Comparison of ENCODE assay signal across 8 mouse cellular contexts in genomic region chr8:124663874-124664230, GRCm38 (mm10). TPM values are rescaled to one million over a fixed set of nuclear protein-coding genes. Genes with fewer than 3 reads are reported as not detected.
A peak's percentile ranks its signal among the peaks of the same experiment; 100 is the strongest.
DNase-seq lines count a peak whose midpoint lies in the region; ATAC-seq and TF ChIP-seq lines count a peak whose summit lies in the region.

No protein-coding gene starts in this region.

- H3K4me2 ChIP-seq in embryonic facial prominence, embryonic 14.5 days (ENCODE audit: low read depth, low read length), result peak overlapping the region; percentile 69
- peak overlapping the region; percentile 77 for H3K4me2 ChIP-seq in intestine, embryonic 16.5 days (ENCODE audit: low read depth, low read length)
- H3K4me2 ChIP-seq in neural tube, embryonic 13.5 days, result peak overlapping the region; percentile 88

- peaks cover 34% of the 10 kb centered on the region for H3K4me1 ChIP-seq in embryonic facial prominence, embryonic 14.5 days (ENCODE audit: control insufficient read depth, insufficient read depth, low read length)
- peaks cover 27% of the 10 kb centered on the region for H3K4me1 ChIP-seq in intestine, embryonic 16.5 days (ENCODE audit: control insufficient read depth, insufficient read depth, low read length)
- peaks cover 42% of the 10 kb centered on the region for H3K4me1 ChIP-seq in neural tube, embryonic 13.5 days (replicated peaks)

- peak overlapping the region; percentile 10 for H3K27ac ChIP-seq in left cerebral cortex, adult 2 months
- H3K27ac ChIP-seq in embryonic facial prominence, embryonic 14.5 days (replicated peaks; ENCODE audit: low read depth, low read length), result peak overlapping the region; percentile 94
- peak overlapping the region; percentile 92 for H3K27ac ChIP-seq in intestine, embryonic 16.5 days (ENCODE audit: low read length)
- H3K27ac ChIP-seq in neural tube, embryonic 13.5 days (replicated peaks), result peak overlapping the region; percentile 91

- WGBS in embryonic facial prominence, embryonic 14.5 days, result 49% methylated on average over 4 of the region's 4 CpGs
- WGBS in intestine, embryonic 16.5 days, result 41% methylated on average over 4 of the region's 4 CpGs
- 44% methylated on average over 4 of the region's 4 CpGs for WGBS in neural tube, embryonic 13.5 days

- no peaks in the 10 kb centered on the region for H3K27me3 ChIP-seq in embryonic facial prominence, embryonic 14.5 days (replicated peaks; ENCODE audit: control insufficient read depth, insufficient read depth, low read length)
- H3K27me3 ChIP-seq in intestine, embryonic 16.5 days (replicated peaks; ENCODE audit: control insufficient read depth, insufficient read depth, low read length), result no peaks in the 10 kb centered on the region
- no peaks in the 10 kb centered on the region for H3K27me3 ChIP-seq in neural tube, embryonic 13.5 days

- no peaks in the 10 kb centered on the region for H3K36me3 ChIP-seq in embryonic facial prominence, embryonic 14.5 days (ENCODE audit: control insufficient read depth, insufficient read depth, low read length)
- no peaks in the 10 kb centered on the region for H3K36me3 ChIP-seq in intestine, embryonic 16.5 days (ENCODE audit: control insufficient read depth, insufficient read depth, low read length)
- H3K36me3 ChIP-seq in neural tube, embryonic 13.5 days, result no peaks in the 10 kb centered on the region

- TF ChIP-seq CTCF in left cerebral cortex, adult 2 months (IDR thresholded peaks at IDR 0.05), result no peak

- no peak for DNase-seq in left cerebral cortex, adult 2 months (ENCODE audit: extremely low spot score in 1 of 2, low spot score in 2 of 2)
- no peak for DNase-seq in left cerebral cortex, postnatal 25 days (ENCODE audit: low spot score in 2 of 2)
- no peak for DNase-seq in embryonic facial prominence, embryonic 14.5 days (ENCODE audit: low spot score)
- DNase-seq in frontal cortex, adult 2 months (ENCODE audit: extremely low spot score in 1 of 2, low spot score in 1 of 2), result no peak
- DNase-seq in thymus, postnatal 0 days (ENCODE audit: low spot score), result no peak
- DNase-seq in layer of hippocampus, postnatal 36 days, result no peak

- peak overlapping the region; percentile 95 for H3K9ac ChIP-seq in embryonic facial prominence, embryonic 14.5 days (ENCODE audit: low read depth, low read length)
- peak overlapping the region; percentile 90 for H3K9ac ChIP-seq in intestine, embryonic 16.5 days (ENCODE audit: low read depth, low read length)
- H3K9ac ChIP-seq in neural tube, embryonic 13.5 days, result peak overlapping the region; percentile 95

- no peak overlapping the region; the same call in 1 of the 2 replicates for H3K4me3 ChIP-seq in left cerebral cortex, adult 2 months
- peak overlapping the region; percentile 89 for H3K4me3 ChIP-seq in embryonic facial prominence, embryonic 14.5 days (ENCODE audit: low read depth, low read length)
- H3K4me3 ChIP-seq in intestine, embryonic 16.5 days (ENCODE audit: low read length), result peak overlapping the region; percentile 97
- H3K4me3 ChIP-seq in neural tube, embryonic 13.5 days, result peak overlapping the region; percentile 89

- no peak for ATAC-seq in embryonic facial prominence, embryonic 14.5 days (ENCODE audit: low read depth)
- ATAC-seq in intestine, embryonic 16.5 days, result no peak
- peak; percentile 30; the same call in 1 of the 2 replicates for ATAC-seq in neural tube, embryonic 13.5 days (ENCODE audit: low read depth)

- no peaks in the 10 kb centered on the region for H3K9me3 ChIP-seq in embryonic facial prominence, embryonic 14.5 days (ENCODE audit: control insufficient read depth, low read length)
- H3K9me3 ChIP-seq in intestine, embryonic 16.5 days (ENCODE audit: control insufficient read depth, low read length), result no peaks in the 10 kb centered on the region
- H3K9me3 ChIP-seq in neural tube, embryonic 13.5 days, result no peaks in the 10 kb centered on the region

- intact Hi-C loops in left cerebral cortex, adult 2 months (cut with DNase I), result loop anchor here (1.0 kb wide), 1 partner anchor 47 kb away; no protein-coding TSS in a partner anchor
- intact Hi-C loops in left cerebral cortex, postnatal 25 days (cut with DNase I), result loop anchor here (2.0 to 5.0 kb wide), 3 partner anchors 31 to 277 kb away; no protein-coding TSS in a partner anchor

RNA-seq across cellular contexts. Expression of gene 2310022B05Rik, which starts 0.7 kb away (rescaled TPM):
- 10 to 100 TPM; 56.2 to 59.4 TPM for total RNA-seq in left cerebral cortex, adult 2 months (2021)
- 10 to 100 TPM; 50.5 to 55.8 TPM for total RNA-seq in left cerebral cortex, postnatal 25 days (2021)
- 45.5 and 46.4 TPM in 2 replicates for polyA plus RNA-seq in embryonic facial prominence, embryonic 14.5 days (2014; fragmentation: Nextera tagmentation; extraction: Ambion mirVana)
- polyA plus RNA-seq in intestine, embryonic 16.5 days (2015; fragmentation: Nextera tagmentation; extraction: Ambion mirVana), result 17.0 and 20.8 TPM in 2 replicates
- polyA plus RNA-seq in neural tube, embryonic 13.5 days (2015; fragmentation: Nextera tagmentation; extraction: Ambion mirVana), result 20.8 and 21.3 TPM in 2 replicates
- polyA plus RNA-seq in frontal cortex, adult 2 months (2012; rRNA removed), result 61.8 and 62.4 TPM in 2 replicates
- 6.7 and 6.9 TPM in 2 replicates for polyA plus RNA-seq in thymus, postnatal 0 days (2015; fragmentation: Nextera tagmentation; extraction: Ambion mirVana)
- total RNA-seq in layer of hippocampus, postnatal 36 days (2021), result 10 to 100 TPM; 71.9 to 76.2 TPM

RNA-seq across cellular contexts. Expression of gene Ttc13, which starts 57.9 kb away (rescaled TPM):
- 10 to 100 TPM; 41.4 to 42.6 TPM for total RNA-seq in left cerebral cortex, adult 2 months (2021)
- 10 to 100 TPM; 39.1 to 46.4 TPM for total RNA-seq in left cerebral cortex, postnatal 25 days (2021)
- 47.9 and 49.4 TPM in 2 replicates for polyA plus RNA-seq in embryonic facial prominence, embryonic 14.5 days (2014; fragmentation: Nextera tagmentation; extraction: Ambion mirVana)
- 34.7 and 35.0 TPM in 2 replicates for polyA plus RNA-seq in intestine, embryonic 16.5 days (2015; fragmentation: Nextera tagmentation; extraction: Ambion mirVana)
- polyA plus RNA-seq in neural tube, embryonic 13.5 days (2015; fragmentation: Nextera tagmentation; extraction: Ambion mirVana), result 60.4 and 62.6 TPM in 2 replicates
- 40.7 and 44.3 TPM in 2 replicates for polyA plus RNA-seq in frontal cortex, adult 2 months (2012; rRNA removed)
- 50.8 and 54.3 TPM in 2 replicates for polyA plus RNA-seq in thymus, postnatal 0 days (2015; fragmentation: Nextera tagmentation; extraction: Ambion mirVana)
- total RNA-seq in layer of hippocampus, postnatal 36 days (2021), result 10 to 100 TPM; 45.4 to 53.5 TPM

RNA-seq across cellular contexts. Expression of gene Arv1, which starts 58.1 kb away (rescaled TPM):
- total RNA-seq in left cerebral cortex, adult 2 months (2021), result 10 to 100 TPM; 13.0 to 13.9 TPM
- total RNA-seq in left cerebral cortex, postnatal 25 days (2021), result 10 to 100 TPM; 11.1 to 11.4 TPM
- polyA plus RNA-seq in embryonic facial prominence, embryonic 14.5 days (2014; fragmentation: Nextera tagmentation; extraction: Ambion mirVana), result 16.1 and 20.0 TPM in 2 replicates
- 15.2 and 17.1 TPM in 2 replicates for polyA plus RNA-seq in intestine, embryonic 16.5 days (2015; fragmentation: Nextera tagmentation; extraction: Ambion mirVana)
- polyA plus RNA-seq in neural tube, embryonic 13.5 days (2015; fragmentation: Nextera tagmentation; extraction: Ambion mirVana), result 28.4 and 31.4 TPM in 2 replicates
- polyA plus RNA-seq in frontal cortex, adult 2 months (2012; rRNA removed), result 20.9 and 22.1 TPM in 2 replicates
- polyA plus RNA-seq in thymus, postnatal 0 days (2015; fragmentation: Nextera tagmentation; extraction: Ambion mirVana), result 20.5 and 23.3 TPM in 2 replicates
- total RNA-seq in layer of hippocampus, postnatal 36 days (2021), result 10 to 100 TPM; 13.7 to 13.8 TPM

Comparison
In these comparisons a context has a peak if more than half of its experiments do, and no peak if none do; other contexts are left out.
1. H3K27ac ChIP-seq: peak in every context shown above with its lines; median percentile 94 in embryonic facial prominence, embryonic 14.5 days; 92 in intestine, embryonic 16.5 days; 91 in neural tube, embryonic 13.5 days; 10 in left cerebral cortex, adult 2 months.